Mouse (Mus musculus) pancreas, adult 10 weeks (tissue): ENCODE results near the gene Prune2. TPM values are rescaled to one million over a fixed set of nuclear protein-coding genes. Genes with fewer than 3 reads are reported as not detected.

Experiments used
- polyA plus RNA-seq: library from polyadenylated mRNA; stranded (reverse); fragments of 350-450 nt; fragmentation: Illumina TruSeq; extraction: RNeasy Lipid Tissue Mini Kit (QIAGEN cat#74804); gene quantifications from one replicate; pipeline ENCODE4 v1.2.3, GENCODE M21; 2015; ENCODE audit warnings: low read depth, low replicate concordance; ENCODE audit not compliant: insufficient read depth

Gene Prune2
- polyA plus RNA-seq, result 2.3 TPM

GRCm38 (mm10) chr19:16955613-16956271, at the start of gene Prune2:
Gene Prune2 (plus strand): TSS chr19:16956118.

Other genes starting within 250 kb of the Prune2 start
- 6.6 TPM for gene Vps13a, start 175.2 kb upstream of the Prune2 start, polyA plus RNA-seq
- gene Foxb2, start 82.3 kb upstream of the Prune2 start, polyA plus RNA-seq, result not detected